Comparison of ENCODE assay signal across 9 mouse cellular contexts in the genomic region with DNA sequence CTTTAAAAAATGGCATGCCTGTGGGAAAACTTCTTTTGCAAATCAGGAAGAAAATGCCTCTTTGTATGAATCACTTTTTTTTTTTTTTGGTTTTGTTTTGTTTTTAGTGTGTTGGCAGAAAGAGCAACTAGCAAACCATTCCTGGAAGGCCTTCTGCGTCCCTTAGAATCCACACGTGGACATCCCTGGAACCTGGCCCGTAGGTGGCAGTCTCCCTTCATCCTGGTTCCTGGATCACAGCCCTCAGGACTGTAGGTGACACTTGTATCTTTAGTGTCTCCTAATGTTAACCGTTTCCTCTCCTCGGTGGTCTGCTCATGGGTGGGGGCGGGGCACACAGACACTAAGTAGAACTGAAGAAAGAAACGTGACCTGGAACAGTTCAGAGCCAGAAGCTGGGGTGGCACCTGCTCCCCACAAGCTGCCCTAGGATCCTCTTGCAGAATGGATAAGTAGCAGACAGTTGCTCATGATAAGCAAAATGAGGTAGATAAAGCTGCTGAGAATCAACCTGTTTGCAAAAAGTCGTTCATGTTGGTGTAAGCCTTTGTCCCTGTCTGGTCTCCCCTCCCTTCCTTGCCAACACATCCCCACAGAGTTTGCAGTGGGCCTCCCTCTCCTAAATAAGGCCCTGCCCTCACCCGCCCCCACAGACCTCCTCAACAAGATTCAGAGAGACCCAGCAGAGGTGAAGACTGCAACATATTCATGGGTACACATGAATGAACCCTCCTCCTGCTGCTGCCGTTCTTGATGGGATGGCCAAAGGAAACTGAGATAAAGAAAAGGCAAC. TPM values are rescaled to one million over a fixed set of nuclear protein-coding genes. Genes with fewer than 3 reads are reported as not detected.
DNase-seq lines count a peak whose midpoint lies in the region; ATAC-seq and TF ChIP-seq lines count a peak whose summit lies in the region.
"Had no signal": no experiment of that assay in that cellular context is flagged by ENCODE, and none has a peak within 500 bp of the region (broad histone marks: within the 10 kb centered on the region; RNA-seq: fewer than 3 reads in every experiment).

No protein-coding gene starts in this region.

- no peak for DNase-seq in CH12.LX (ENCODE audit: extremely low read depth)
- peak; percentile 76 for DNase-seq in Muller cell, postnatal 12 days (ENCODE audit: inconsistent ontology term)
- peak; percentile 35 for DNase-seq in hindbrain, embryonic 10.5 days (ENCODE audit: low spot score)
- peak; percentile 51 for DNase-seq in limb, embryonic 11.5 days (ENCODE audit: low spot score)
- no peak for DNase-seq in thymus, adult 18-20 months
- no peak for DNase-seq in urinary bladder, postnatal 4 days (ENCODE audit: low spot score in 2 of 2)

- peak in 1 of 2 experiments; percentile 18; a peak in 1 of 4 replicates for TF ChIP-seq CTCF in CH12.LX (conservative IDR thresholded peaks at IDR 0.05 in 1 of 2, IDR thresholded peaks at IDR 0.05 in 1 of 2; ENCODE audit: low read depth in 2 of 2, low read length in 2 of 2)

- H3K27me3 ChIP-seq in CH12.LX (replicated peaks) = no peaks in the 10 kb centered on the region
- H3K27me3 ChIP-seq in hindbrain, embryonic 10.5 days (ENCODE audit: insufficient read depth, poor library complexity, severe bottlenecking) = peaks cover 9% of the 10 kb centered on the region
- H3K27me3 ChIP-seq in limb, embryonic 11.5 days (ENCODE audit: control insufficient read depth, insufficient read depth, low read length) = no peaks in the 10 kb centered on the region
- H3K27me3 ChIP-seq in midbrain, embryonic 16.5 days (ENCODE audit: control insufficient read depth, insufficient read depth, low read depth, low read length) = no peaks in the 10 kb centered on the region
- H3K27me3 ChIP-seq: limb, embryonic 15.5 days had no signal

- TF ChIP-seq RAD21 in CH12.LX (IDR thresholded peaks at IDR 0.05; ENCODE audit: low read depth, low read length) = peak; percentile 21

- H3K79me2 ChIP-seq in CH12.LX (replicated peaks; ENCODE audit: control insufficient read depth, extremely low read depth, insufficient read depth, poor library complexity, severe bottlenecking) = no peaks in the 10 kb centered on the region

- peaks cover 0 to 6% of the 10 kb centered on the region in 2 experiments; a peak in 2 of 4 replicates for H3K4me1 ChIP-seq in CH12.LX (ENCODE audit: control insufficient read depth in 1 of 2, insufficient read depth in 2 of 2)
- peaks cover 37% of the 10 kb centered on the region for H3K4me1 ChIP-seq in hindbrain, embryonic 10.5 days (replicated peaks)
- peaks cover 5% of the 10 kb centered on the region for H3K4me1 ChIP-seq in limb, embryonic 11.5 days (ENCODE audit: control insufficient read depth, insufficient read depth, low read length)
- peaks cover 12% of the 10 kb centered on the region for H3K4me1 ChIP-seq in midbrain, embryonic 16.5 days (ENCODE audit: control insufficient read depth, insufficient read depth, low read length)

- no peaks in the 10 kb centered on the region for H3K36me3 ChIP-seq in CH12.LX (replicated peaks in 1 of 2; ENCODE audit: control insufficient read depth in 1 of 2, insufficient read depth in 1 of 2, low read length in 1 of 2)
- no peaks in the 10 kb centered on the region for H3K36me3 ChIP-seq in hindbrain, embryonic 10.5 days
- no peaks in the 10 kb centered on the region for H3K36me3 ChIP-seq in limb, embryonic 11.5 days (ENCODE audit: control insufficient read depth, insufficient read depth, low read length)
- no peaks in the 10 kb centered on the region for H3K36me3 ChIP-seq in midbrain, embryonic 16.5 days (ENCODE audit: control insufficient read depth, insufficient read depth, low read length)
- H3K36me3 ChIP-seq: limb, embryonic 15.5 days had no signal

- dilution Hi-C loops in CH12.LX (cut with MboI; ENCODE audit: extremely low pct_ligation_motif_present, extremely low pct_unique_long_range_greater_than_20kb, low sequenced_read_pairs) = no loop called here

- no peak overlapping the region for H3K4me2 ChIP-seq in CH12.LX (ENCODE audit: insufficient read depth, low read depth, poor library complexity, severe bottlenecking)
- H3K4me2 ChIP-seq in limb, embryonic 11.5 days (ENCODE audit: low read depth, severe bottlenecking) = no peak overlapping the region
- H3K4me2 ChIP-seq in midbrain, embryonic 16.5 days (ENCODE audit: low read length) = no peak overlapping the region
- H3K4me2 ChIP-seq: limb, embryonic 15.5 days had no signal

- ATAC-seq in common myeloid progenitor, adult 5-6 weeks (replicated peaks; ENCODE audit: low read depth, poor library complexity, severe bottlenecking) = peak; percentile 36
- ATAC-seq in limb, embryonic 11.5 days (ENCODE audit: insufficient number of reproducible peaks, low FRiP score, low TSS enrichment, low read depth) = no peak
- peak; percentile 57 for ATAC-seq in midbrain, embryonic 16.5 days

- no peak overlapping the region for H3K27ac ChIP-seq in CH12.LX (ENCODE audit: insufficient read depth, low read depth)
- H3K27ac ChIP-seq in hindbrain, embryonic 10.5 days = peak overlapping the region; percentile 86
- no peak overlapping the region for H3K27ac ChIP-seq in limb, embryonic 11.5 days (replicated peaks; ENCODE audit: low read depth, low read length)
- H3K27ac ChIP-seq in midbrain, embryonic 16.5 days (ENCODE audit: low read length) = no peak overlapping the region
- H3K27ac ChIP-seq: limb, embryonic 15.5 days had no signal

- in situ Hi-C loops in CH12.LX (cut with MboI; ENCODE audit: low pct_ligation_motif_present, low pct_unique_long_range_greater_than_20kb, low sequenced_read_pairs) = no loop called here

- no peak overlapping the region for H3K9ac ChIP-seq in CH12.LX (ENCODE audit: insufficient read depth, low read depth)
- H3K9ac ChIP-seq in limb, embryonic 11.5 days (ENCODE audit: low read length) = no peak overlapping the region
- no peak overlapping the region for H3K9ac ChIP-seq in midbrain, embryonic 16.5 days (ENCODE audit: low read depth, low read length)
- H3K9ac ChIP-seq: limb, embryonic 15.5 days had no signal

- no peak for TF ChIP-seq EP300 in CH12.LX (IDR thresholded peaks at IDR 0.05; ENCODE audit: low read length)

- no peak for TF ChIP-seq POLR2A in CH12.LX (IDR thresholded peaks at IDR 0.05; ENCODE audit: low read depth, low read length)

- peaks cover 3% of the 10 kb centered on the region for H3K9me3 ChIP-seq in CH12.LX (replicated peaks; ENCODE audit: low read length)
- no peaks in the 10 kb centered on the region for H3K9me3 ChIP-seq in hindbrain, embryonic 10.5 days
- no peaks in the 10 kb centered on the region for H3K9me3 ChIP-seq in limb, embryonic 11.5 days (ENCODE audit: control insufficient read depth, low read length)
- H3K9me3 ChIP-seq in midbrain, embryonic 16.5 days (replicated peaks; ENCODE audit: control insufficient read depth, low read length, poor library complexity, severe bottlenecking) = no peaks in the 10 kb centered on the region
- H3K9me3 ChIP-seq: limb, embryonic 15.5 days had no signal

- WGBS in hindbrain, embryonic 10.5 days = 21% methylated on average over 10 of the region's 10 CpGs
- 23% methylated on average over 10 of the region's 10 CpGs for WGBS in limb, embryonic 11.5 days
- 20% methylated on average over 10 of the region's 10 CpGs for whole genome bisulfite sequencing in midbrain, embryonic 16.5 days

- no peak overlapping the region for H3K4me3 ChIP-seq in CH12.LX (replicated peaks in 1 of 3; ENCODE audit: low read depth in 2 of 3, low read length in 2 of 3, poor library complexity in 1 of 3)
- peak overlapping the region; percentile 28 for H3K4me3 ChIP-seq in hindbrain, embryonic 10.5 days
- H3K4me3 ChIP-seq in limb, embryonic 11.5 days (ENCODE audit: low read depth, low read length) = no peak overlapping the region
- no peak overlapping the region for H3K4me3 ChIP-seq in midbrain, embryonic 16.5 days (ENCODE audit: low read depth, low read length)
- H3K4me3 ChIP-seq: limb, embryonic 15.5 days had no signal

TF ChIP-seq in CH12.LX, 34 proteins besides CTCF, POLR2A, EP300 and RAD21:
- TF ChIP-seq SIN3A (IDR thresholded peaks at IDR 0.05; ENCODE audit: low read length) = no peak
- TF ChIP-seq HCFC1 (IDR thresholded peaks at IDR 0.05; ENCODE audit: low read depth, low read length) = no peak
- no peak for TF ChIP-seq ZC3H11A (IDR thresholded peaks at IDR 0.05; ENCODE audit: low read depth, low read length)
- TF ChIP-seq ZKSCAN1 (IDR thresholded peaks at IDR 0.05; ENCODE audit: borderline replicate concordance, low read depth, low read length) = no peak
- TF ChIP-seq IRF4 (IDR thresholded peaks at IDR 0.05; ENCODE audit: low read depth, low read length) = no peak
- no peak for TF ChIP-seq KAT2A (IDR thresholded peaks at IDR 0.05; ENCODE audit: insufficient replicate concordance, low read length)
- TF ChIP-seq SMC3 (IDR thresholded peaks at IDR 0.05; ENCODE audit: low read depth, low read length) = no peak

RNA-seq across cellular contexts. Expression of a gene that starts 52.6 kb away (rescaled TPM):
- total RNA-seq in CH12.LX (2012; rRNA removed) = 0.34 and 0.71 TPM in 2 replicates
- 0.66 and 0.90 TPM in 2 replicates for total RNA-seq in CH12.LX (2014; rRNA removed)
- polyA plus RNA-seq in CH12.LX (2012; ENCODE audit: insufficient read length, low read depth) = 0.79 and 0.99 TPM in 2 replicates
- total RNA-seq in common myeloid progenitor, adult 5-6 weeks (2017) = 0.14 and 0.29 TPM in 2 replicates
- 2.6 and 3.5 TPM in 2 replicates for polyA plus RNA-seq in hindbrain, embryonic 10.5 days (2016; fragmentation: Nextera tagmentation; extraction: Ambion mirVana)
- 5.8 and 7.0 TPM in 2 replicates for polyA plus RNA-seq in limb, embryonic 11.5 days (2014; fragmentation: Nextera tagmentation; extraction: Ambion mirVana)
- polyA plus RNA-seq in midbrain, embryonic 16.5 days (2015; fragmentation: Nextera tagmentation; extraction: Ambion mirVana) = 11.7 and 12.1 TPM in 2 replicates

Comparison
In these comparisons a context has a peak if more than half of its experiments do, and no peak if none do; other contexts are left out.
1. DNase-seq: peak in Muller cell, postnatal 12 days (single experiment), hindbrain, embryonic 10.5 days (single experiment) and limb, embryonic 11.5 days (single experiment); none in CH12.LX (single experiment), thymus, adult 18-20 months (0 of 2) and urinary bladder, postnatal 4 days (0 of 2).